Comparison of ENCODE assay signal across 8 mouse cellular contexts in the genomic region with DNA sequence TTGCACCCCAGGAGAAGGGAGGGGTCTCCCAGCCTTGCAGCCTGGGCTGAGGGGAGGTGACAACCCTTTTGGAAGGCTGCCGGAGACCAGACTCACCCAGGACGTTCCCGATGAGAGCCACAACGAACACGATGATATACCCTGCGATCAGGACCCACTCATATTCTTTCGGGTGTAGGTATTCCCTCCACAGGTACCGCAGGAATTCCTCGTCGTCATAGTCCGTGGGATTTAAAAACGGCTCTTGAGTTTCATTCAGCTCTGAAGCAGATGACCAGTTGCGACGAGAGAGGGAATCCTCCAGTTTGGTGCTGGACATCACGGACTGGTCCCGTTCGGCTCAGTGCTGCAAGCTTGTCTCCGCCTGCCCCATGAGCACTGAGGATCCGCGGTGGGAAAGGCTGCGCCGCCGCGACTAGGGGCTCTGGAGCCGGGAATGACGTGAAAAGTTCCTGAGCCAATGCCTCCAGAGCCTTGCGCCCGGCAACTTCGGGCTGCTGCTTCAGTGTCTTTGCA. TPM values are rescaled to one million over a fixed set of nuclear protein-coding genes. Genes with fewer than 3 reads are reported as not detected.
DNase-seq lines count a peak whose midpoint lies in the region; ATAC-seq lines count a peak whose summit lies in the region.

No protein-coding gene starts in this region.

- H3K4me2 ChIP-seq in lung, embryonic 15.5 days: peak overlapping the region; percentile 89
- peak overlapping the region; percentile 87 for H3K4me2 ChIP-seq in midbrain, embryonic 15.5 days

- H3K9ac ChIP-seq in lung, embryonic 15.5 days: peak overlapping the region; percentile 24; the same call in 1 of the 2 replicates
- peak overlapping the region; percentile 52 for H3K9ac ChIP-seq in midbrain, embryonic 15.5 days

- peaks cover 28% of the 10 kb centered on the region for H3K27me3 ChIP-seq in lung, embryonic 15.5 days
- H3K27me3 ChIP-seq in midbrain, embryonic 15.5 days (replicated peaks): no peaks in the 10 kb centered on the region

- DNase-seq in lung, postnatal 25 days (ENCODE audit: low spot score): no peak
- DNase-seq in embryo, embryonic 10 days (ENCODE audit: low spot score): peak; percentile 77
- peak; percentile 31 to 36 for DNase-seq in left cerebral cortex, postnatal 10 days (ENCODE audit: extremely low spot score in 1 of 2, low spot score in 2 of 2)
- DNase-seq in spleen, postnatal 14 days (ENCODE audit: low spot score in 2 of 2): no peak
- DNase-seq in thymus, postnatal 4 days: no peak

- peaks cover 11% of the 10 kb centered on the region for H3K4me1 ChIP-seq in lung, embryonic 15.5 days
- peaks cover 13% of the 10 kb centered on the region; the same call in 1 of the 2 replicates for H3K4me1 ChIP-seq in midbrain, embryonic 15.5 days

- H3K27ac ChIP-seq in lung, embryonic 15.5 days: no peak overlapping the region
- H3K27ac ChIP-seq in midbrain, embryonic 15.5 days: peak overlapping the region; percentile 73

- peak; percentile 65; the same call in 1 of the 2 replicates for ATAC-seq in lung, embryonic 15.5 days (ENCODE audit: borderline replicate concordance, extremely low read depth, low FRiP score, low TSS enrichment)
- ATAC-seq in frontal cortex, adult (ENCODE audit: low TSS enrichment): peak; percentile 76
- peak; percentile 85 for ATAC-seq in midbrain, embryonic 15.5 days (replicated peaks)

- no peaks in the 10 kb centered on the region for H3K36me3 ChIP-seq in lung, embryonic 15.5 days
- H3K36me3 ChIP-seq in midbrain, embryonic 15.5 days (replicated peaks): no peaks in the 10 kb centered on the region

- H3K9me3 ChIP-seq in lung, embryonic 15.5 days: no peaks in the 10 kb centered on the region
- H3K9me3 ChIP-seq in midbrain, embryonic 15.5 days: no peaks in the 10 kb centered on the region

- 1% methylated on average over 29 of the region's 29 CpGs for WGBS in lung, embryonic 15.5 days
- WGBS in midbrain, embryonic 15.5 days: under 1% methylated on average over 29 of the region's 29 CpGs

- intact Hi-C loops in left cerebral cortex, postnatal 10 days (cut with DNase I): no loop called here

- H3K4me3 ChIP-seq in lung, embryonic 15.5 days: peak overlapping the region; percentile 40
- peak overlapping the region; percentile 56 for H3K4me3 ChIP-seq in midbrain, embryonic 15.5 days

RNA-seq across cellular contexts. Expression of gene Hcrtr2, which starts 0.4 kb away (rescaled TPM):
- 0.04 and 0.10 TPM in 2 replicates for polyA plus RNA-seq in lung, embryonic 15.5 days (2015; fragmentation: Nextera tagmentation; extraction: Ambion mirVana)
- 1 to 10 TPM; 2.8 to 4.7 TPM for total RNA-seq in left cerebral cortex, postnatal 10 days (2021)
- polyA plus RNA-seq in midbrain, embryonic 15.5 days (2015; fragmentation: Nextera tagmentation; extraction: Ambion mirVana): 7.3 and 10.2 TPM in 2 replicates

Comparison
In these comparisons a context has a peak if more than half of its experiments do, and no peak if none do; other contexts are left out.
1. DNase-seq: peak in embryo, embryonic 10 days (single experiment) and left cerebral cortex, postnatal 10 days (2 of 2); none in lung, postnatal 25 days (single experiment), spleen, postnatal 14 days (0 of 2) and thymus, postnatal 4 days (single experiment).
2. Peak in every context shown above with its lines, with median percentiles within 50 percentile points of each other: ATAC-seq.